Mouse (Mus musculus) forebrain, postnatal 0 days (tissue): ENCODE measurements around the gene Proser2. TPM values are rescaled to one million over a fixed set of nuclear protein-coding genes. Genes with fewer than 3 reads are reported as not detected.

Experiments
- ATAC-seq: fragments of 200-750 bp; cut with Nextera tagmentation; 2 replicates; pipeline ENCODE4 v1.8.0; 2017; ENCODE audit warnings: mild to moderate bottlenecking, moderate library complexity
- DNase-seq: peaks from one replicate; pipeline ENCODE4 v3.0.0-alpha.2; 2015
- H3K27ac ChIP-seq: fragments of 300-500 bp; sonication (generic); 2 replicates; pipeline ENCODE4 v1.5.1; 2014; ENCODE audit warnings: low read depth, mild to moderate bottlenecking, antibody characterized with exemption, low read length, moderate library complexity, mixed read lengths
- H3K27me3 ChIP-seq: fragments of 300-500 bp; sonication (generic); 2 replicates; pipeline ENCODE4 v1.6.1; 2014; ENCODE audit warnings: mild to moderate bottlenecking, low read length, mixed read lengths; ENCODE audit not compliant: insufficient read depth
- H3K36me3 ChIP-seq: fragments of 300-500 bp; sonication (generic); 2 replicates; pipeline ENCODE4 v1.6.1; 2014; ENCODE audit warnings: mild to moderate bottlenecking, moderate library complexity; ENCODE audit not compliant: insufficient read depth
- H3K4me1 ChIP-seq: fragments of 300-500 bp; sonication (generic); 2 replicates; pipeline ENCODE4 v1.6.1; 2014; ENCODE audit warnings: antibody characterized with exemption; ENCODE audit not compliant: insufficient read depth
- H3K4me2 ChIP-seq: fragments of 300-500 bp; sonication (generic); 2 replicates; pipeline ENCODE4 v1.6.1; 2014; ENCODE audit warnings: low read depth, mild to moderate bottlenecking, moderate library complexity
- H3K4me3 ChIP-seq: fragments of 300-500 bp; sonication (generic); 2 replicates; pipeline ENCODE4 v1.5.1; 2014; ENCODE audit warnings: low read depth, low read length, mixed read lengths
- H3K9ac ChIP-seq: fragments of 300-500 bp; sonication (generic); 2 replicates; pipeline ENCODE4 v1.6.1; 2014; ENCODE audit warnings: mild to moderate bottlenecking
- H3K9me3 ChIP-seq: fragments of 300-500 bp; sonication (generic); 2 replicates; pipeline ENCODE4 v1.6.1; 2016; ENCODE audit warnings: low read length
- CTCF ChIP-seq: sonication (generic); IDR thresholded peaks from 2 replicates; pipeline ENCODE4 v1.5.1; 2016; ENCODE audit warnings: antibody characterized with exemption, control low read depth, low read depth
- WGBS: fragments of 180-500 bp; shearing (Covaris S2); extraction: QIAGEN DNeasy Blood & Tissue Kit; methylation state at CpG from one replicate; pipeline ENCODE4 v1.1.7; 2014; 5-methylcytosine and 5-hydroxymethylcytosine counted together
- polyA plus RNA-seq: library from polyadenylated mRNA; unstranded; fragments of >200 nt; fragmentation: Nextera tagmentation; extraction: Ambion mirVana; gene quantifications from 2 replicates; pipeline ENCODE4 v1.2.1, GENCODE M21; 2015
- total RNA-seq: library from RNA; depleted of rRNA; stranded (reverse); fragments of >200 nt; gene quantifications from 2 replicates; pipeline ENCODE4 v1.2.3, GENCODE M21; 2014

The Proser2 gene
- total and polyA plus RNA-seq, 2 experiments from 2014 or later: 3.2 to 5.1 TPM

DNA sequence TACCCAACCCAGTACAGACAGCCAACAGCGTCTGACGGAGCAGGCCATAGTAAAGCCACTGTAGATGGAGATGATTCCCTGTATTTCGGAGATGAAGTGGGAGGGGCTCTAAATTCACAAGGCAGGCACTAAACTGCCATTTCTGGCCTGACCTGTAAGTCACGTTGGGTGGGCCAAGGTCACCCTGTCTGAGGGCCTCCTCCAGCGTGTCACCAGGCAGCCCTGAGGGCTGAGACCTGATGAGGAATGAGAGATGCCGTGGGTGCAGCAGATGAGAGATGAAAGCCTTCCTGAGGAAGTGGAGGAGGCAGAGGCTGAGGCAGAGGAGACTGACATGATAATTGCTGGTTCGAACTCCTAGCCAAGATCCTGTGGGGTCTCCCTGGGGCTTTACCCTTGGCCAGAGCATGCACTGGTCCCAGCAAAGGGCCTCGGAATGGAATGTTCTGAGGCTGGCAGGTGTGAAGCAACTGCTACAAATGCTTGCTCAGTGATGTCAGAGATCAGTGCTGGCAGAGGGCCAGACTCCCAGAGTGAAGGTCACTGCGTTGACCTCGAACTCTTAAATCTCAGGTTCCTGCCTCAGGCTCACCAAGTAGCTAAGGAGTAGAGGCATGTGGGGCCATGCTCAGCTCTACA is 55.0 kb downstream of the Proser2 start:
- Histone ChIP-seq H3K4me2 (no peak overlapping the region), H3K9ac (no peak overlapping the region), H3K4me3 (no peak overlapping the region), H3K27me3 (no peaks in the 10 kb centered on the region), H3K27ac (no peak overlapping the region), H3K9me3 (no peaks in the 10 kb centered on the region), H3K4me1 (no peaks in the 10 kb centered on the region), H3K36me3 (no peaks in the 10 kb centered on the region)
- no peak for ATAC-seq
- DNase-seq: no peak
- TF ChIP-seq CTCF: no peak
- 78% methylated on average over 10 of the region's 10 CpGs for WGBS

DNA sequence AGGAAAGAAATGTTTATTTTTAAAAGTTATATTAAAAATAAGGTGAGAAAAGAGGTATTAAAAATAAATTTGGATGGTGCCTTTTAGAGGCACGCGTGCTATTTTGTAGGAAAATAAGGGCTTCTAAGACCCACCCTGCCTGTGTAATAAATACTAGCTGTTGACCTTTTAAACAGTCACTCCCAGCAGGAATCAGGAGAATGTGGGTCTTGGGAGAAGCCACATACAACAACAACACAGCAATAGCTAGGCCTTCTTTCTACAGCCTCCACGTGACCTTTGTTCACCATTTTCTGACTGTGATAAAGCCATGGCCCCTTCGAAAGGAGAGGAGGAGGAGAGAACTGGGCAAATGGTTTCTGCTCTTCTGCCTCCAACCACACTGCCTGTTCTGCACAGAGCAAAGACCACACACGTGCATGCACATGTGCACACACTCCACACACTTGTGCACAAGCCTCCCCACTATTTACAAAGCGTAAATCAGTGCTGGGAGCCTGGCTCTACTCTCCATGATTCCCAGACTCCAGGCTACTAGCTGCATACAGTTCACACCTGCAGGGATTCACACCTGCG is 57.2 kb downstream of the Proser2 start:
- WGBS: 87% methylated on average over 7 of the region's 7 CpGs
- Histone ChIP-seq H3K36me3 (no peaks in the 10 kb centered on the region), H3K27ac (no peak overlapping the region)

DNA sequence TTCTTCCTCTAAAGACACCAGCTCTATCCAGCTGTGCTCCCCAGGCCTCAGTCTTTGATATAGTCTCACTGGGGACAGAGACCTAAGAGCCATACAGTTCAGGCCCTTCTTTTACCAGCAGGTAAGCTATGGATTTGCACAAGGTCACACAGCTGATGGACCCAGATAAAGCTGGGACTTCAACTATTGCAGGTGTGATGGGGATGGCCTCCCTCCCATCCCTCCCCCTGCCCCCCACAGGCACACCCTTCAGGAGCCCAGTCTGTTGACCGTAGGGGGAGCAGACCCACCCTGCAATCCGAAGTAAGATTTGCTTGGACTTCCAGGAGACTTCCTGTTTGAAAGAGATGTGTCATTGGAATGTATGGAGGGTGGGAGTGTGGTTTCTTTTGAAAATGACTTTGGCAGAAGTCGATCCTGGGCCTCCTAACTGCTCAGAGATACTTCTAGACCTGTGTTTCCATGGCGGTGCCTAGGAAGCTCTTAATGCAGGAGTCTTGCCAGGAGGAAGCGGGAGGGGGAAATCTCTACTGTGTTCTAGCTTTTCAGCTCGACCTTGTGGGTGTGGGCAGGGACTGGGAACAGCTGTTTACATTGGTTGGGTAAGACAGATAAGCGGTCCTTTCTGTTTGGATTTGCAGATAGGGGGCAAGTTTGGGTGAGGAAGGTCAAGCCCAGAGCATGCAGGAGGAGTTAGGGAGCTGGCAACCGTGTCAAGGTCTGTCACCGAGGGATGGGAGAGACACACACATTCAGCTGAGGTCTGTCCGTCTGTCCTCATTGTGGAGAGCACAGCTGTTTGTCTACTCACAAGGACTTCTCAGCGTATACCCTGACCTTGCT is 58.2 kb downstream of the Proser2 start:
- no peak overlapping the region for H3K4me3 ChIP-seq

More for the DNA sequence above, 57.2 kb downstream of the Proser2 start:
- no peak for TF ChIP-seq CTCF
- ATAC-seq (no peak), DNase-seq (no peak)
- H3K9me3 ChIP-seq: no peaks in the 10 kb centered on the region
- no peak overlapping the region for H3K9ac ChIP-seq
- no peak overlapping the region for H3K4me2 ChIP-seq
- no peak overlapping the region for H3K4me3 ChIP-seq
- H3K27me3 ChIP-seq: no peaks in the 10 kb centered on the region
- no peaks in the 10 kb centered on the region for H3K4me1 ChIP-seq

DNA sequence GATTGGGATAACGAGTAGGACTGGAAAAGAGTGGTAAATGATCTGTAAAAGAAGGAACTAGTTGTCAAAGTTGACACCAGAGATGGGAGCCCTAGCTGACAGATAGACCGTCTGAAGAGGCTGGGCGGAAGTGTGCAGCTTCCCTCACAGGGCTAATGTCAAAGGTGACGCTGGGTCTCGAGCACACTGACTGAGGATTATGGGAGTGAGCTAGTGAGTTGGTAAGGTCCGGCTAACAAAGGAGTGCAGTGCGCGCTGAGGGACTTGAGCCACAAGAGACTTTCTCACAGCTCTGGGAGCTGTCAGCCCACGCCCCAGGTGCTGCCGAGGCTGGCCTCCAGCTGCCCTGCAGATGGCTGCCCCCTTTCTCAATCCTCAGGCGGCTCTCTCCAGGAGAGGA is 59.1 kb downstream of the Proser2 start:
- DNase-seq: no peak
- H3K9me3 ChIP-seq: no peaks in the 10 kb centered on the region
- H3K9ac ChIP-seq: no peak overlapping the region
- H3K27ac ChIP-seq: no peak overlapping the region
- ATAC-seq: no peak
- WGBS: 50% methylated on average over 11 of the region's 11 CpGs
- no peak overlapping the region for H3K4me2 ChIP-seq
- H3K4me3 ChIP-seq: no peak overlapping the region
- TF ChIP-seq CTCF: no peak
- no peaks in the 10 kb centered on the region for H3K27me3 ChIP-seq
- H3K4me1 ChIP-seq: no peaks in the 10 kb centered on the region
- no peaks in the 10 kb centered on the region for H3K36me3 ChIP-seq

More for the DNA sequence above, 58.2 kb downstream of the Proser2 start:
- ATAC-seq (no peak), DNase-seq (no peak)
- 69% methylated on average over 11 of the region's 11 CpGs for WGBS
- no peak overlapping the region for H3K9ac ChIP-seq
- TF ChIP-seq CTCF: no peak
- H3K27ac ChIP-seq: no peak overlapping the region
- no peak overlapping the region for H3K4me2 ChIP-seq
- H3K27me3 ChIP-seq: no peaks in the 10 kb centered on the region
- H3K9me3 ChIP-seq: no peaks in the 10 kb centered on the region
- no peaks in the 10 kb centered on the region for H3K36me3 ChIP-seq
- no peaks in the 10 kb centered on the region for H3K4me1 ChIP-seq

DNA sequence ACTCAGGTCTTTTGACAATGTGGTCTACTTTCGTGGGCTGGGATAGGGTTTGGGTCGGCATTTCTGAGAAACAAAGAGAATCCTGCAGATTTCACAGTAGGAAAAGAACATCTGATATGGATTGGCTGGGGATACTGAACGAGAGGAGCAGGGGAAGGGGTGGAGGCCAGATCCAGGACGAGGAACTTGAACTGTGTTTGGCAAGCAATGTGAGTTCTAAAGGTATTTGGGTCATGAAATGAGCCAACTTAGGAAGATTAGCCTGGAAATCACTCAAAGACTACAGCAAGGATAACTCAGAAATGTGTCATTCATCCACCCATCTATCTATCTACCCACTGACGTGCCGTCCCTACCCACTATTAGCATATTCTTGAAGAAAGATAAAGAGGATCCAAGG is 62.7 kb downstream of the Proser2 start:
- H3K9ac ChIP-seq: no peak overlapping the region
- ATAC-seq (no peak), DNase-seq (no peak)
- 76% methylated on average over 6 of the region's 6 CpGs for WGBS
- no peaks in the 10 kb centered on the region for H3K4me1 ChIP-seq
- H3K9me3 ChIP-seq: no peaks in the 10 kb centered on the region
- H3K4me3 ChIP-seq: no peak overlapping the region
- no peaks in the 10 kb centered on the region for H3K27me3 ChIP-seq
- TF ChIP-seq CTCF: no peak
- no peak overlapping the region for H3K4me2 ChIP-seq
- H3K27ac ChIP-seq: no peak overlapping the region
- no peaks in the 10 kb centered on the region for H3K36me3 ChIP-seq

DNA sequence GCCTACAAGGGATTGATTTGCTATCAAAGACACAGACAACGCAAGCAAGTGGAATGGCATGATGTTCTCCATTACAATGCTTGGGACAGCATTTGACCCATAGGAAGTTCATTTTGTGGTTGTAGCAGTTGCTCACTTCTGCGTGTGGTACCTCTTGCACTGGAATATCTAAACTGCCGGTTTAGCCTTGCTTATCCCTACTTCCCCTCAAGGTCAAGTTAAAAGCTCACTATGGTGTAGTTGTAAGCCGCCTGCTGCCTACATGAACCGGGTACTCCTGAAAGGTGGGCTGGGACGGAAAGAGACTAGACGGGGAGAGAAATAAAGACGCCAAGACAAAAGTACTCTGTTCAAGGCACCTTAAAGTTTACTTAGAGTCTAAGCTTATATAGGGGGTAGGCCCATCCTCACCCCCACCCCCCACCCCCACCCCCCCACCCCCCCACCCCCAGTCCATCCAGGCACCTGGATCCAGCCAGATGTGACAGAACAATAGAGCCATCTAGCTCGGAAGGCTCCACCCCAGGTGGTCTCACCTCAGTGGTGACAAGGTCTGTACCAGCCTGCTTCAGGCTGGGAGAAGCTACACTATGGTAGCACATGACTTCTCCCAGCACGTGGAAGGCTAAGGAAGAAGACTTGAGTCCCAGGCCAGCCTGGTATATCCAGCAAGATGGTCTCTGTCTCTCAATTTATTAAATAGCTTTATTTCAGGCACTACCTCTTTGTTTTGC is 69.8 kb downstream of the Proser2 start:
- peaks cover 7% of the 10 kb centered on the region for H3K36me3 ChIP-seq
- no peak overlapping the region for H3K27ac ChIP-seq
- H3K9me3 ChIP-seq: no peaks in the 10 kb centered on the region
- no peak overlapping the region for H3K4me3 ChIP-seq
- no peak overlapping the region for H3K4me2 ChIP-seq
- no peak overlapping the region for H3K9ac ChIP-seq
- DNase-seq (no peak), ATAC-seq (no peak)
- no peaks in the 10 kb centered on the region for H3K27me3 ChIP-seq
- no peak for TF ChIP-seq CTCF
- H3K4me1 ChIP-seq: no peaks in the 10 kb centered on the region
- 75% methylated on average over 10 of the region's 10 CpGs for WGBS
